Mouse (Mus musculus) hindbrain, embryonic 10.5 days (tissue): ENCODE measurements at regions not wholly inside any gene's neighbourhood (a gene's known extent, or its start where the extent isn't known, plus 50 kb on each side); places are given as distances from the start of the nearest gene placed in this dataset.

Experiments used
- DNase-seq: peaks from one replicate; pipeline ENCODE4 v3.0.0-alpha.2; 2017; ENCODE audit warnings: low spot score
- H3K27ac ChIP-seq: fragments of 300-500 bp; sonication (generic); 2 replicates; pipeline ENCODE4 v1.5.1; 2016; ENCODE audit warnings: mild to moderate bottlenecking, moderate library complexity
- H3K27me3 ChIP-seq: fragments of 300-500 bp; sonication (generic); 2 replicates; pipeline ENCODE4 v1.6.1; 2016; ENCODE audit warnings: mild to moderate bottlenecking; ENCODE audit not compliant: poor library complexity, insufficient read depth, severe bottlenecking
- H3K36me3 ChIP-seq: fragments of 300-500 bp; sonication (generic); 2 replicates; pipeline ENCODE4 v1.6.1; 2016; ENCODE audit warnings: mild to moderate bottlenecking, moderate library complexity
- H3K4me1 ChIP-seq: fragments of 300-500 bp; sonication (generic); replicated peaks from 2 replicates; pipeline ENCODE4 v1.6.1; 2016; ENCODE audit warnings: mild to moderate bottlenecking
- H3K4me3 ChIP-seq: fragments of 300-500 bp; sonication (generic); 2 replicates; pipeline ENCODE4 v1.5.1; 2016; ENCODE audit warnings: mild to moderate bottlenecking, moderate library complexity
- H3K9me3 ChIP-seq: fragments of 300-500 bp; sonication (generic); 2 replicates; pipeline ENCODE4 v1.6.1; 2016; ENCODE audit warnings: mild to moderate bottlenecking, moderate library complexity
- WGBS: fragments of 180-500 bp; shearing (Covaris S2); methylation state at CpG from one replicate; pipeline ENCODE4 v1.1.7; 2016; 5-methylcytosine and 5-hydroxymethylcytosine counted together

DNA sequence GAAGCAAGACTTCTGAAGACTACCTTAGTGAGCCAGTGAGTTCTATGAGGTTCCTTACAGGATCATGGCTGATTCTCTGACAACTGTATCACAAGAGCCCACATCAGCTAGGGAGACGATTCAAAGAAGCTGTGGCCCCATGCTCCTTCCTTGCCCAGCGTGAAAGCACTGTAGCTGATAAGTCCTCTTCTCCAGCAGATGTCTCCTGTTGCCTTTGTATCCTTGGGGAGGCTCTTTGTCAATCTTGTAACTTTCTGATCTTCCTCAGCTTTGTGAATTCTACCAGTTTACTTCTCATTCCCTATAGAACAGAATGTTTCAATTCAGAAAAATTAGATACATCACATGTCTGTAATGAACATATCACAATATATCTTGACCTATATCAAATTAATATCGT lies 584.0 kb upstream of the Tbl1xr1 start:
- DNase-seq: no peak
- WGBS: 65% methylated on average over 3 of the region's 3 CpGs
- Histone ChIP-seq H3K4me3 (no peak overlapping the region), H3K27me3 (no peaks in the 10 kb centered on the region), H3K36me3 (no peaks in the 10 kb centered on the region), H3K27ac (no peak overlapping the region), H3K9me3 (no peaks in the 10 kb centered on the region), H3K4me1 (0 out of 2 replicates have a peak, but pooled peaks cover 3% of the 10 kb centered on the region)

DNA sequence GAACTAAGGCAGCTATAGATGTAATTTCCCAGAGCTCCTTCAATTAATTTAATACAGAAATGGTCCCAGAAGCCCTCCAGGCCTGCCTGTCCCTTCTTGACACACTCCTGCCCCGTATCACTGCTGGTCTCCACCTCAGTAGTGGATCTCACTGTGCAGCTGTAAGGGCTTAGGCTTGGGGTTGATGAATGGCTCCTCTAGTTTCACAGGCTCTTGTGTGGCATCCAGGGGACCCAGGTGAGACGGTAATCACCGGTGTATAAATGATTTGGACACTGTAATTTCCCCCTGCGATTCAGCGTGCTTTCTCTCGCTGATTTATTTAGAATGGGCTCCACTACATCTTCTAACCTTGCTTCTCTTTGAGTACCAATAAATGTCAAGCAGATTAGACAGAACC lies 583.1 kb upstream of the Tbl1xr1 start:
- H3K36me3 ChIP-seq: no peaks in the 10 kb centered on the region
- no peaks in the 10 kb centered on the region for H3K9me3 ChIP-seq
- no peak overlapping the region for H3K27ac ChIP-seq
- H3K4me3 ChIP-seq: no peak overlapping the region
- WGBS: 91% methylated on average over 6 of the region's 6 CpGs
- H3K4me1 ChIP-seq: 0 out of 2 replicates have a peak, but pooled peaks cover 3% of the 10 kb centered on the region
- DNase-seq: no peak
- H3K27me3 ChIP-seq: no peaks in the 10 kb centered on the region

GRCm38 (mm10) chr3:21494904-21495303 lies 581.5 kb upstream of the Tbl1xr1 start:
- Histone ChIP-seq H3K4me1 (0 out of 2 replicates have a peak, but pooled peaks cover 5% of the 10 kb centered on the region), H3K4me3 (no peak overlapping the region), H3K9me3 (no peaks in the 10 kb centered on the region), H3K36me3 (no peaks in the 10 kb centered on the region), H3K27ac (no peak overlapping the region), H3K27me3 (no peaks in the 10 kb centered on the region)
- no peak for DNase-seq
- 72% methylated on average over 3 of the region's 3 CpGs for WGBS

- 0 out of 2 replicates have a peak, but pooled peaks cover 5% of the 10 kb centered on the region for H3K4me1 ChIP-seq
- H3K4me3 ChIP-seq: no peak overlapping the region
- H3K36me3 ChIP-seq: no peaks in the 10 kb centered on the region
- DNase-seq: no peak
- H3K27ac ChIP-seq: no peak overlapping the region; the same call in 1 of the 2 replicates
- no peaks in the 10 kb centered on the region for H3K27me3 ChIP-seq
- no peaks in the 10 kb centered on the region for H3K9me3 ChIP-seq
- 84% methylated on average over 5 of the region's 5 CpGs for WGBS
Measured at GRCm38 (mm10) chr3:21495651-21496050, 580.8 kb upstream of the Tbl1xr1 start.

DNA sequence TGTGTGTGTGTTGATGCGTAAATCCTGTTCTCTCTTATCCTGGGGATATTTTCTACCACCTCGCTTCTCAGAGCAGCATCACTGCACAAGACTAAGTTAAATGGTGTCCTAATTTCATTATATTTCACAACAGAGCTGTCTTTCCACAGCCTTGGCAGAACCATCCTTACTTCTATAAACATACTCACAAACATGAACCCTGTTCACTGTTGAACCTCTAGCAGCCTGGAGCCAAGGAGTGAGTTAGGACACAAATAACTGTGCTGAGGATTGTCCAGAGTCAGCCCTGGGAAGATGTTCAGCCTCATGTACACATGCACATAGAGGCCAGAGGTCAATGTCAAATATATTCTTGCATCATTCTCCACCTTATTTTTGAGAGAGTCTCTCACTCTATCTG lies 580.3 kb upstream of the Tbl1xr1 start:
- WGBS: 87% methylated on average over 2 of the region's 2 CpGs
- Histone ChIP-seq H3K9me3 (no peaks in the 10 kb centered on the region), H3K4me3 (no peak overlapping the region), H3K27ac (no peak overlapping the region), H3K36me3 (no peaks in the 10 kb centered on the region), H3K27me3 (no peaks in the 10 kb centered on the region), H3K4me1 (0 out of 2 replicates have a peak, but pooled peaks cover 5% of the 10 kb centered on the region)
- DNase-seq: no peak

GRCm38 (mm10) chr3:21497011-21497410 lies 579.4 kb upstream of the Tbl1xr1 start:
- Histone ChIP-seq H3K9me3 (no peaks in the 10 kb centered on the region), H3K4me3 (no peak overlapping the region)
- WGBS: 61% methylated on average over 1 of the region's 1 CpGs

DNA sequence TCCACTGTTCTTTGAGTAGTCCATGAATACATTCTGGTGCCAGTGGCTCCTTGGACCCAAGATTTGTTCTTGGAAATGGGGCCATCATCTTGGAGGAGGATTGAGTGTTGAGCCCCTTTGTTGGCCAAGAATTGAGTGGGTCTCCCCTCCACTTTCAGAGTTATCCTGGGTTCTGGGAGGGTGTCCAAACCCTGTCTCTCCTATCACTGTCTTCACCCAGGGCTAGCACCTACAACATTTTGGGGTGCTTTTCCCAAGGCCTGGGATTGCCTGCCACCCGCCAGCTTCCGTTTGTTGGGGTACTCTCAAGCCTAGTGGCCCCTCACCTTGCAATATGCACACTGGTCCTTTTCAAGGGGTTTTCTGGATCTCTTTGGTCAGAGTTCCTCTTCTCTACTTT lies 568.8 kb upstream of the Tbl1xr1 start:
- Histone ChIP-seq H3K4me1 (no peaks in the 10 kb centered on the region), H3K9me3 (peaks cover 28% of the 10 kb centered on the region), H3K27me3 (no peaks in the 10 kb centered on the region), H3K27ac (no peak overlapping the region), H3K36me3 (no peaks in the 10 kb centered on the region), H3K4me3 (no peak overlapping the region)
- 98% methylated on average over 2 of the region's 2 CpGs for WGBS
- no peak for DNase-seq

More at GRCm38 (mm10) chr3:21497011-21497410, 579.4 kb upstream of the Tbl1xr1 start:
- Histone ChIP-seq H3K4me1 (0 out of 2 replicates have a peak, but pooled peaks cover 5% of the 10 kb centered on the region), H3K27me3 (no peaks in the 10 kb centered on the region), H3K27ac (no peak overlapping the region), H3K36me3 (no peaks in the 10 kb centered on the region)
- DNase-seq: no peak

- DNase-seq: no peak
- no peak overlapping the region for H3K4me3 ChIP-seq
- no peak overlapping the region for H3K27ac ChIP-seq
- no peaks in the 10 kb centered on the region for H3K36me3 ChIP-seq
- H3K4me1 ChIP-seq: no peaks in the 10 kb centered on the region
- peaks cover 28% of the 10 kb centered on the region for H3K9me3 ChIP-seq
- no peaks in the 10 kb centered on the region for H3K27me3 ChIP-seq
- WGBS: 80% methylated on average over 4 of the region's 4 CpGs
Measured at GRCm38 (mm10) chr3:21512081-21512480, 564.4 kb upstream of the Tbl1xr1 start.

DNA sequence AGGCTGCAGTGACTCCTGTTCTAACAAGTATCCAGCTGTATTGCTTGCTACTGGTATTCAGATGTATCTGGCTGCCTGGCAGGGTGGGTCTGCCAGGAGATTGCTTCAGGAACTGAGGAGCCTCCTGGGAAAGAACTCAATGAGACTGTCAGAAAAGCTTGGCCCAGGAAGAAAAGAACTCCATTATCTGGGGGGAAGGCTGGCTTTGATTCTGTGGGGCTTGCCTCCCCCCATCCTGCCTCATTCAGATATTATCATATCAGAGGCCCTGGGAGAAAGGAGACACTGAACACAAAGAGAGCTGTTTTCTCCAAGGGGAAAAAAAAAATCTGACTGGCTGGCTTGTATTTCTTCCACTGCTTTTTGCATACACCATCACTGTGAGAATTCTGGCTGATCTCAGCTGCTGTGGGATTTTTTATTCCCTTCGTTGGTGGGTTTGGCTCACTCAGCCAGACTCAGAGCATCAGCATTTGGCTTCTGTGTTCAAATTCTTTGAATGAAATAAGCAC lies 552.0 kb upstream of the Tbl1xr1 start:
- no peak overlapping the region for H3K4me3 ChIP-seq
- 33% methylated on average over 1 of the region's 1 CpGs for WGBS
- H3K27me3 ChIP-seq: no peaks in the 10 kb centered on the region
- peaks cover 10% of the 10 kb centered on the region for H3K4me1 ChIP-seq
- H3K27ac ChIP-seq: peak overlapping the region; percentile 54
- no peak for DNase-seq
- peaks cover 10% of the 10 kb centered on the region; the same call in 1 of the 2 replicates for H3K9me3 ChIP-seq
- no peaks in the 10 kb centered on the region for H3K36me3 ChIP-seq

DNA sequence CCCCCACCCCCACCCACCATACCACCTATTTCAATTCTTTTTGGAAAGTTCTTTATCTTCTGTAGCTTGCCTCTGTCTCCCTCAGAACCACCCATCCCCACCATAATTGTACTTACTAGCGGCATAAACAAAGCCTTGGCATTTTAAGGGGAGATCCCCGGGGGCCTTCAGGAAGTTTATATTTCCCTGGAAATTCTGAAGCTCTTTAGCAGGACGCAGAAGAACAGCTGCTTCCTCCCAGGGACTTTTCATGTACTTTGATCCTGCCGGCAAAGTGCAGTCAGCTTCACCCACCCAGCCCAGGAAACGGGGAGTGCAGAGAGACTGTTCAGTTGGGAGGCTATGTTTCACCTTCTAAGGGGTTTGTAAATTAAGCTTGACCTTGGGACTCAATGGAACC lies 545.6 kb upstream of the Tbl1xr1 start:
- Histone ChIP-seq H3K27me3 (no peaks in the 10 kb centered on the region), H3K4me3 (no peak overlapping the region), H3K36me3 (no peaks in the 10 kb centered on the region), H3K4me1 (no peaks in the 10 kb centered on the region), H3K27ac (no peak overlapping the region), H3K9me3 (no peaks in the 10 kb centered on the region)
- DNase-seq: no peak
- WGBS: 58% methylated on average over 5 of the region's 5 CpGs

DNA sequence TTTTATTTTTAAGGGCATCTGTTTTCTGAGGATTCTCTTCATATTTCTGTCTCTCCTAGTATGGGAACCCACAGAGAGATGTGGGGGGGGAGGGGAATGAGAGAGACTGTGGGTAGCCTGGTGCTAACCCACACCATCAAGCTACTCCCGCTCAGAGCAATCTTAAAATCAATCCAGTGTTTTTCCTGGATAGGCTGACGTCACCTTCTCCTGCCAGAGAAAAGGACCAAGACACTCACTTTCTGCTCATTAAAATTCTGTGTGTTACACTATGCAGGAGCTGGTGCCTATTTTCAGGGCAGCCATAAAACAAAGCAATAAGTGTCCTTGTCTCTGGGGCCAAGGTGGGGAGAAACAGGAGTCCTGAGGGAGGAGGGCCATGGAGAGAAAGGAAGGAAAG lies 537.3 kb upstream of the Tbl1xr1 start:
- Histone ChIP-seq H3K4me1 (0 out of 2 replicates have a peak, but pooled peaks cover 3% of the 10 kb centered on the region), H3K27ac (no peak overlapping the region), H3K9me3 (no peaks in the 10 kb centered on the region), H3K4me3 (no peak overlapping the region), H3K27me3 (no peaks in the 10 kb centered on the region), H3K36me3 (no peaks in the 10 kb centered on the region)
- 65% methylated on average over 2 of the region's 2 CpGs for WGBS
- no peak for DNase-seq

- Histone ChIP-seq H3K9me3 (no peaks in the 10 kb centered on the region), H3K4me3 (no peak overlapping the region), H3K27me3 (no peaks in the 10 kb centered on the region), H3K27ac (no peak overlapping the region), H3K4me1 (peaks cover 20% of the 10 kb centered on the region), H3K36me3 (no peaks in the 10 kb centered on the region)
- DNase-seq: no peak
- WGBS: 70% methylated on average over 2 of the region's 2 CpGs
Measured at GRCm38 (mm10) chr3:21544456-21544855, 532.0 kb upstream of the Tbl1xr1 start.

DNA sequence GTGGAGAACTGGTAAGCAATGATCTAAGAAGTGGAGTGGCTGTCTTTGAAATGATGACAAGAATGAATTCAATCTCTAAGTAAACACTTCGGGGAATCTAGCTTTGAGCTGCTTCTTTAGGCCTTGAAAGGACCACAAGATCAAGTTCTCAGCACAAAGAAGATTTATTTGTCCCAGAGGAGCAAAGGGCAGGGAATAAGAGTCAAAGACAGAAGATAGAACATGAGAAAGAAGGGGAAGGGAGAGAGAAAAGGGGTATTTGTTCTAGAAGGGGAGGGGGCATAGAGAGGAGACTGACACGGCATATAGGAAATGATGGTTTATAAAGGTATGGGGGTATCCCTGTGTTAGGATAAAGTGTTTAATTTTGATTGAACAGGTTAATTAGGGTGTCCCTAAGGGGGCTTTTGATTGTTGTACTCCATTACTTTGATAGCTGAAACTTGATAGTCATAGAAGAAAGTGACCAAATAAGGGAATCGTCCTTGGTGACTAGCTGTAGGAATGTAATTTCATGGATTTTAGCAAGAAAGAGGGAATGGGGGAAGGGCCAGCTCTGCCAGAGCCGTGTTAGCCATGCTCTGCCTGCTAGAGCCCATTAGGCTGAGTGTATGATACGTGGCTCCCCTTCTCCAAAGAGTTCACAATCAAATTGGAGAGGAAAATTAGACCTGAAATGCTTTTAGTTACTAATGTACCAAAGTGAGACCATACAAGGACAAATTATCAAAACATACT lies 531.1 kb upstream of the Tbl1xr1 start:
- Histone ChIP-seq H3K27me3 (no peaks in the 10 kb centered on the region), H3K36me3 (no peaks in the 10 kb centered on the region), H3K4me3 (no peak overlapping the region), H3K4me1 (peaks cover 25% of the 10 kb centered on the region), H3K9me3 (no peaks in the 10 kb centered on the region), H3K27ac (peak overlapping the region; percentile 26; the same call in 1 of the 2 replicates)
- 44% methylated on average over 5 of the region's 5 CpGs for WGBS
- DNase-seq: no peak
